Mouse (Mus musculus) cerebellum, adult 9-10 months (tissue): ENCODE results near the gene Pik3r5.
A peak's percentile ranks its signal among the peaks of the same experiment; 100 is the strongest.

Source experiments
- DNase-seq: peaks from one replicate; pipeline ENCODE4 v3.0.0; 2022

Pik3r5 gene

DNA sequence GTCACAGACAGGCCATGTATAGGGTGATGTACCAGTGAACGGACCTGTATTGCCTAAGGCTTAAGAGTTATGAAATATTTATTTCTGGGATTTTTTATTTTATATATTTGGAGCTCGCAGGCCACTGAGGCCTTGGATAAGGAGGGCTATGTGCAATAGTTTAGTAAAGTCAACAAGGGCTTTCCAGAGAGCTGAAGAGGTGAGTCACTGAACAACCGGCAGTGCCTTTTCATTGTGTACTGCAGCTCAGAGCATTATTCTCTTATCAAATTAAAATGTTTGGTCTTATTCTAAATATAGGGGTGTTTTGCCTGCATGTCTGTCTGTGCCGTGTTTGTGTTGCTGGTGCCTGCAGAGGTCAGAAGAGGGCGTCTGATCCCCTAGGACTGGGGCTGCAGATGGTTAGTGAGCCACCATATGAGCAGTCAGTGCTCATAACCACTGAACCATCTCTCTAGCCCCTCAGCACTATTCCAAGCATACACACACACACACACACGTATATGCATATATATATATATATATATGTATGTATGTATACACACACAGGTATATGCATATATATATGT lies 56.4 kb downstream of the Pik3r5 start:
- DNase-seq = no peak

DNA sequence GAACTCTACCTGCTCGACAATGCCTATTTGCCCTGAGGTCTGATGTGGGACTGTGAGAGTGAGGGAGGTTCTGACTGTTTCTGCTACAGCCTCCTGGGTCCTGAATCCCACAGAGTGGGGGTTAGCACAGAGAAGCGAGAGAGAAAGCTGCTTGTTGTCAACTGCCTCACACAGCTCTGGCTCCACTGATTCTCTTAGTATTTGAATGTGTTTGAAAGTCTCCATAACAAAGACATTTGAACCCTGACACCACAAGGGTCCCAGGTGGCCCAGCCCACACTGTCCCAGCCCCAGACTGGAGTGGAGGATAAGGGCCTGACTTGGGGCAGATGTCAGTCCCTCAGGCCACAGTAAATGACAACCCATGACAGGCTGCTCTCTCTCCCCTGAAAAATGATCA lies 57.3 kb downstream of the Pik3r5 start:
- DNase-seq = no peak

DNA sequence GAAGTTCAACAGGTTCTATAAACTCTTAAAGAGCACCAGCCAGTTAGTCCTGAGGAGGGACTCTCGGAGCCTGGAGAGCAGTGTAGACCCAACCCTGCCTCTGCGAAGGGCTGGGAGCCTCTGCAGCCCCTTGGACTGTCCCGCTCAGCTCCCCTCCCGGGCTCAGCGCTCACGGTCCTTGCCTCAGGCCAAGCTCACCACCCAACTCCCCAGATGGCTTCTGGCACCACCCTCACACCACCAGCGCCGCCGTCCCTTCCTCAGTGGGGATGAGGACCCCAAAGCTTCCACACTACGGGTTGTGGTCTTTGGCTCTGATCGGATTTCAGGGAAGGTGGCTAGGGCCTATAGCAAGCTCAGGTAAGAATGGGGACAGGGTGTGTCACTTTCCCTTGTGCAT lies 60.7 kb downstream of the Pik3r5 start:
- DNase-seq = no peak

DNA sequence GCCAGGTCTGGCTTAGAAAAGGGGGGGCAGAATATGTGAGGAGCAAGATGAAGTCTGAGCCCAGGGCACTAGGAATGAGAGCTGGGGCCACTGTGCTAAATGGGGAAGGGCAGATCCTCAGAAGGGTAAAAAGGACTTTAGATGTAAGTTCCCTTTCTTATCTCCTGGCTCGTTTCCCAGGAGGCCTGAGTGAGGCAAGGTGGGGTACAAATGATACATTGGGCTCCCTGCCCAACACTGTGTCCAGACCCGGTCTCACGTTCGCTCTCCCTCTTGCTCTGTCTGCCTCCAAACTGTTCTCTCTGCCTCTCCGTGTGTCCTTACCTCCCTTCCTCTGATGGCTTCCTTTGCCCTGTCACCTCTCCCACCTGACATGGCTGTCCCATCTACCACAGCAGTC lies 61.8 kb downstream of the Pik3r5 start:
- no peak for DNase-seq

DNA sequence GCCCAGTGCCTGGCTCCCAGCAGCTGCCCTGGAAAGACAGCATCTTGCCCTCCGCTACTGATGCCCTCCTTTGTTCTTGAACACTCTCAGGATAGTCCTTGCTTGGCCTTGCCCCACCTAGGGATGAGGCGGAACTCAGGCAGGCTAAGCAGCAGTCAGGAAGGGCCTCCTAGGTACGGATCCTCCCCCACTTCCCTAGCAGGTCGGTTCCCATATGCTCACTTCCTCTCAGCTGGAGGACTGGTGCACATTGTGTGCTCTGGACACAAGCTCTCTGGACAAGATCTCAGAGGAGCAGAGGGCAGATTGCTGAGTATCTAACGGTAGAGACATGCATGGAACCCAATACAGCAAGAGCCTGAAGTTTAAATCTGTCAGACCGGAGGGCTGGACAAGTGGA lies 65.2 kb downstream of the Pik3r5 start:
- no peak for DNase-seq

DNA sequence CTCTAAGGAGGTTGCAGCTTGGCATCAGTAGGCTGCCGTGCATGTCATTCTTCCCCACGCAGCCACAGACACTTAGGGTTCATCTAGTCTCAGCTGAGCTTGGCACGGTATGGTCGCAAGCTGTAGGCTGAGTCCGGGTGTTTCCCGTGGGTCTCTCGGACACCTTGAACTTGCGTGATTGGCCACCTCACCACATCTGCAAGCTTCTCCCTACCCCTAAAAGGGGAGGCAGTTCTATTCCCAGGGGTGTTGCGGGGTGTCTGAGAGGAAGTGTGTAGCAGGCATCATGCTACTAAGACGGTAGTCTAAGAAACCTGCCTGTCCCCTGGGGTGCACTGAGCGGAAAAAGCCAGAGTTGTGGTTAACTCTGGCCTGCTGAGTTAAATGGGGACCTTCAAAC lies 66.6 kb downstream of the Pik3r5 start:
- DNase-seq = no peak

DNA sequence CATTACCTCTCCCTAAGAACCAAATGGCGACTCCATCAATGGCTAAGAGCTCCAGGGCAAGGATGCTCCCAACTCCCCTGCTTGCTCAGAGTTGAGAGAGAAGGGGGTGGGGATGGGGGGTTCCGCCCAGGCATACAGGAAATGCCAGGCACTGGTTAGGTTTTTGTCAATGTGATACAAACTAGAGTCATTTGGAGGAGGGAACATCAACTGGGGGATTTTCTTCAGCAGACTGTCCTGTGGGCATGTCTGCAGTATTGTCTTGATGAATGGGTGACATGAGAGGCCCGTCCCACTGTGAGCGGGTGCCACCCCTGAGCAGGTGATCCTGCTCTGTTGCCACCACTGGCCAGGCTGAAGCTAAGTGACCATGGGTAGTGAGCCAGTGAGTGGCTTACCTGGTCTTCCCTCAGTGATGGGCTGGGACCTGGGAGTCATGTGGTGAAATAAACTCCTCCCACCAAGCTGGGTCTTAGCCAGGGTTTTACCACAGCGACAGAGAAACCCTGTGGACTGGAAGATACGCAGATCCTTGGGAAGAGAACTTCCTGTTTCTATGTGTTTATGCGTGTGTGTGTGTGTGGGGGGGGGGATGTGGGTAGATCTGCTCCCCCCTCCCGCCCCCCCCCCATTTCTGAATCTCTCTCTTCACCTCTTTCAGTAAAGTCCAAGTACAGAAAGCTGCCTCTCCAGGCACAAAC lies 67.2 kb downstream of the Pik3r5 start:
- no peak for DNase-seq

DNA sequence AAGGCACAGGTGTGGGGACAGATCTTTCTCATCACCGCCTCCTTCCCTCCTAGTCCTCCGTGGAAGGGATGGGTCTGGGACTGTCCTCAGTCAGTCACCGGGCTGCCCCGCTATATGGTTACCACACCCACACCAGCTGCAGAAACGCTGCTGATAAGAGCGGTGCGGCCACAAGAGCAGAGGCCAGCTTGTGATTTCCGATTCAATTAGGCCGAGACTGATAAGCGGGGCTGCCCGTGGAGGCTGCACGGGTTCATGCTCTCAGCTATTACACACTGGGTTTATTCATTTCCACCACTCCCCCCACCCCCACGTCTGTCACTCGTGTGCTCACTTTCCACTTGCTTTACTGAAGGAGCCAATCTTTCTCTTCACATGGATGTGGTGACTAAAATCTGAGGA lies 69.0 kb downstream of the Pik3r5 start:
- no peak for DNase-seq

DNA sequence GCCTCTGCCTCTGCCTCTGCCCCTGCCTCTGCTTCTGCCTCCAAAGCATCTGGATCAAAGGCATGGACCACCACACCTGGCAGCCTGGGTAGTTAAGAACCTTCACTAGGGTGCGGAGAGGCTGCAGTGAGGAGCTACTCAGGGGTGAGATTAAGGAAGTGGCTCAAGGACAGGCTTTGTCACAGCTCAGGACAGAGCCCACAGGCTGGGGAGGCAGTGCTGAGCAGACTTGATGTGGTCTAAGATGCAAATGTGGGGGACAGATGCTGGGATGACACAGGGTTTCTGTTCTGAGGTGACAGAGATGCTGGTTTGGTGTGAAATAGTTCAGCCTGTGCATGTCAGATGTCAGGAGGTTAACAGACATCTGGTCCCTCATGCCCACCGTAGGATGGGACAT lies 70.5 kb downstream of the Pik3r5 start:
- DNase-seq = no peak

DNA sequence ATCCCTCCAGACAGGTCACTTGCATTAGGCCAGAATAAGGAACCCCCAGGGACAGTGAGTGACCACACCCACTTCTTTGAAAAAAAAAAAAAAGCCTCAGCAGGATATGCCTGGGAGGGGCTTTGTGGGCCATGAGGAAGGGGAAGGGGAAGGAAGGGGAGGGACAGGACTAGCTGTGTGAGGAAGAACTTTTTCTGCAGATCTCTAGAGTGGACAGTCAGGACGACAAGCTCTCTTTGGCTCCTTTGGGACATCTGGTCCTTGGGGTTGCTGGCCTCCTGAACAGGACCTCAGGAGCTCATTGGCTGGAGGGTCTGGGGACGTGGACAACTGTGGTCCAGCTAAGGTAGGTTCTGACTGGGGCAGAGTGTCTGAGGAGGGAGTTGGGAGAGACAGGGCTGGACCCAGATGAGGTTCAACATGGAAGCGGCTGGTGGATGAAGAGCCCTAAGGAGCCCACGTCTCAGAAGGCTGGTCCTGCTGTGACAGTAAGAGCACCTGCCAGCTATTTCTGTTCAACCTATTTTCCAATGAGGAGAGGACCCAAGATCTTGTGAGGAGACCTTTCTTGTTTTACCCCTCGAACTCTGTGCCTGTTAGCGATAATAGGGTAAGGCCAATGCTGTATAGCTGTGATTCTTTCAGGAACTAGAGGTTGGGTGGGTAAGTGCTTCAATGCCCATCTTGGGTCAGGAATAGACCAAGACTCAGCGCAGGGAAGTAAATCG lies 71.1 kb downstream of the Pik3r5 start, which contains the start of gene Pik3r6:
Gene Pik3r6, plus strand, starts transcription at position 118 of the 728 bp plus-strand sequence.
- no peak for DNase-seq

DNA sequence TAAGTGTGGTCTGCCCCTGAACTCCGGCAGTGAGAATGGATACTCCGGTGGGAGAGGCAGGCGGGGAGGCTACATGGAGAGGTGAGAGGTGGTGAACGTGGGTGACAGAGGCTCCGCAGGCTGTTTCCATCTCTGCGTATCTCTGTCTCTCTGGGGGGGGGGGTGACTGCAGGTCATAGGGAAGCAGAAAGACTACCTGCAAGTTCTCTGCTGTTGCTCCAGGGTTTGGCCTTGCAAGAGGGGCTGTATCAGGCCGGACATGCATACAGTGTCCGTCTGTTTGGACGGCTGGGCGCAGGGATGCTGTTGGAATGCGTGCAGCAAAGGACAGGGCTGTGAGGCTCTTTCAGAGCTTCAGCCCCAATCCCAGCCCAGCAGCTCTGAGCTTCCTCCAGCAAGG lies 73.0 kb downstream of the Pik3r5 start:
- DNase-seq = no peak

DNA sequence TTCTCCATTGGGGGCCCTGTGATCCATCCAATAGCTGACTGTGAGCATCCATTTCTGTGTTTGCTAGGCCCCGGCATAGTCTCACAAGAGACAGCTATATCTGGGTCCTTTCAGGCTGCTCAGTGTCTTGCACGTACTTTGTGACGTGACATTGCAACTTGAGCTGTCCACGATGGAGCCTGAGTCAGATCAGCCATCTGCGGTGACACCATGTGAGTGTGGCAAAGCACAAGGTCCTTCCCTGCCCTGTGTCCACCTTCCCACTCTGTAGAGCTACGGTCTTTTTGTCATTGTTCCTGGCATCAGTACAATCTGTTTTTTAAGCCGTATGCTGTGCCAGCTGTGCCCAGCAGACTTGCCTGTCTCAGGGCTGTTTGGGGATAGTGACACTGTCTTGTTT lies 75.3 kb downstream of the Pik3r5 start:
- DNase-seq = no peak

DNA sequence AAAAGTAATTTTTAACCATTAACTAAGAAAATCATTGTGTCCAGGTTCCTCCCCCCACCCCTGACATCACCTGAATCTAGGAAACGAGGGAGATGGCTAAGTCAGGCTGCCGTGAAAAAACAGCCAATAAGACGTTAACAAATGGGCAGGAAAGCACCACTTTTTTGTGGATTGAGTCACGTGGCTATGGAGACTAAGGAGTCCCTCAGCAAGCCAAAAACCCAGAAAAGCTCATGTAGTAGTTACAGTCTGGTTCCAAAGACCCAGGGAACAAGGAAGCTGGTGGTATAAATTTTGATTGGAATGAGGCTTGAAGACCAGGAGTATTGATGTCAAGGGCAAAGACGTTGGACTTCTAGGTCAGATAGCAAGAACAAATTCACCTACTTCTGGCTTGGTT lies 76.7 kb downstream of the Pik3r5 start:
- DNase-seq = no peak

DNA sequence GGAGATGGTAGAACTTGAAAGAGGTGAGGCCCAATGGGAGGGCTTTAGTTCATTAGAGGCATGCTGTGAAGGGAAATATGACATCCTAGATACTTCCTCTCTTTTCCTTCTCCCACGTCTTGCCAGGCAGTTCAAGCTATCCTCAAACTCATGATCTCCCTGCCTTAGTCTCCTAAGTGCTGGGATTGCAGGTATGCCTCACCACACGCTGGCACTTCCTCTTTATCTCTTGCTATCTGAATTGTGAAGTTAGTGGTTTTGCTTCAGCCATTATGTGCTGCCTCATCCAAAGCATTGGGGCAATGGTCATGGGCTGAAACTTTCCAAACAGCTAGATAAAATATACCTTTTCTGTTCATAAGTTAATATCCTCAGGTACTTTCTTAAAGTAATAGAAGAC lies 77.3 kb downstream of the Pik3r5 start:
- no peak for DNase-seq

DNA sequence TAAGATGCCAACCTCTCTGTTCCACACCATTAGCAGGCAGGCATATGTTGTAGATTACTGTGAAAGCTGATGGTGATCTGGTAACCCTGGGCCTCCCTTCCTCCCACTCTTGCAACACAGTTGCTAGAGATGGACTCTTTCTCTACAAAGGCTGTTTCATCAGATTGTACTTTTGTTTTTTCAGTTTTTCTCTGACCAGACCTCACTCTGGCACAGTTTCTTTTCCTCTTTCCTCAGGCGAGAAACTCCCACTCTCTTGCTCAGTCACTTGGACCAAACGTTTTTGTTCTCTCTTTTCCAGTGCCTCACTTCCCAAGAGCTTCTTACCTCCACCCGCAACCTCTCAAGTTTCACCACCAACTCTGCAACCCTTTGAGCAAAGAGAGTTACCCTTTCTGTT lies 82.0 kb downstream of the Pik3r5 start:
- DNase-seq = no peak

DNA sequence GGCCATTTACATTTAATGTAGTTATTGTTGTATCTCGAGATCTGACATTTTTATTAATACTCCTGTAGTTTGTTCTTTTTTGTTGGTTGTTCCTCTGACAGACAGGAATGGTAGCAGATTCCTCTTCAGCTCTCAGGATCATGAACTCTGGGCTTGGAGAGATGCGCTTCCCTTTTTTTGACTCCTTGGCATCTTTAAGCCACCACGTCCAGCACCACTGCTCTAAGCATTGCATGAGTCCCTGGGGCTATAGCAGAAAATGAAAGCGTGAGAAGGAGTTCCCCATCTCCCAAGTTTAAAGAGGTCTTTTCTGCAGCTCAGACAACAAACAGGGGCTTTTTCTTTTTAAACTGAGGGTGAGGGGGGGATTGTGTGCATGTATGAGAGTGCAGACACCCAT lies 87.4 kb downstream of the Pik3r5 start:
- no peak for DNase-seq

DNA sequence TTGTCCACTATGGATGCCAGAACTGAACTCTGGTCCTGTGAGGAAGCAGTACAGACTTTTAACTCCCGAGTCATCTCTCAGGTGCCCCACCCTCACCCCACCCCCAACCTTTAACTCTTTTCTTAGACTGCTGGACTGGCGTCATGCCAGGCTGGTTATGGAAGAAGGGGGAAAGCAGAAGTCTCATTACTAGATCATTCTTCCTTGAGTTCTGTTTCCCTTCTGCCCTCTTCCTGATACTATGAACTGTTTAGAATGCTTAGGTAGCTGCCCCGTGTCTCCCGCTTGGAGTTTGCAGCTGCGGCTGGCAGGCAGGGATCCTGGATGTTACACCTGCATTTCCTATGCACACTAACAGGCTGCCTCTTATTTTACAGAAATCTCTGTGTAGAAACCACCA lies 87.9 kb downstream of the Pik3r5 start:
- DNase-seq = no peak

DNA sequence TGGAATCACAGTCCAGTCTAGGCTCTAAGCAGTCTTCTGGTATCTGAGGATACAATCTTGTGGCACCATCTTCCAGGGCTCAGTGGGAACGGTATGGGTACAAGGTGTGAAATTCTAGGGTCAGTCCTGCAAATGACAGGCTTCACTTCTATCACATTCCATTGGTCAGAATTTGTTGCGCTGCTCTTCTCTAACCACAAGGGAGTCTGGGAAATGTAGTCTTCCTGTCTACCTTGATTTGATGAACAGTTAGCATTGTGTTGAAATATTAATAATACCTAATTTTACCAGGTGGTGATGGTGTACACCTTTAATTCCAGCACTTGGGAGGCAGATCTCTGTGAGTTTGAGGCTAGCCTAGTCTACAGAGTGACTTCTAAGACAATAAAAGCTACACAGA lies 88.5 kb downstream of the Pik3r5 start:
- no peak for DNase-seq

DNA sequence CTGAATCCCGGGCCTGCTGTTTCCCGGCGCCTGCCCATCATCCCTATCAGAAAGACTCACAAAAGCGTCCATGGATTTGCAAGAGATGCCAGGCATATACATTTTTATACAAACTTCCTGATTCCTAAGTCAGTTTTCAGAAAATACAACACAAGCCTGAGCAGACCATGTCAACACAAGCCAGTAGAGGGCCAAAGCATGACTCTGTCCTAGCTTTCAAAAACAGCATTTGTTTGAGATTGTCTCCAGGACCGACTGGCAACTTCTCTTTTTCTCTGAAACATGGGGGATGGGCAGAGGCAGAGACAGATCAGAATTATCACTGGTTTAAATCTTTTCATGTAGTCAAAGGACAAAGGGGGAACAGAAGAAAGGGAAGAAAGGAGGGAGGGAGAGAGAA lies 89.4 kb downstream of the Pik3r5 start:
- no peak for DNase-seq

DNA sequence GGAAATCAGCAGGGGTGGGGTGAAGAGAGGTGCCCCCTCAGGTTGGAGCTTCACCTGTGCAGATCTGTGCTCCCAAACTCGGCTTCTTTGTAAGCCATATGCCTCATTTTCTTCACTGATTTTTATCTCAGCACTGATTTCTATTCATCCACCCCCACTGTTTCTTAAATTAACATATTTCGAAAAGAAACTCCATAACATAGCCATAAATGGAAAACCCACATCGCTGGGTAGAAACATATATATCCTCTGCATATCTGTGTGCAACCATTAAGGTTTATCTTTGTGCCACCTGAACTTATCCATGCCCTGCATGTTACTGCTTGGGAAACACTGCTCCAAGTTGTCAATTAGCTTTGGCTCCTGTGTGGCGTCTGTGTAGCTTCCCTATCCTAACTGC lies 94.5 kb downstream of the Pik3r5 start:
- DNase-seq = no peak

DNA sequence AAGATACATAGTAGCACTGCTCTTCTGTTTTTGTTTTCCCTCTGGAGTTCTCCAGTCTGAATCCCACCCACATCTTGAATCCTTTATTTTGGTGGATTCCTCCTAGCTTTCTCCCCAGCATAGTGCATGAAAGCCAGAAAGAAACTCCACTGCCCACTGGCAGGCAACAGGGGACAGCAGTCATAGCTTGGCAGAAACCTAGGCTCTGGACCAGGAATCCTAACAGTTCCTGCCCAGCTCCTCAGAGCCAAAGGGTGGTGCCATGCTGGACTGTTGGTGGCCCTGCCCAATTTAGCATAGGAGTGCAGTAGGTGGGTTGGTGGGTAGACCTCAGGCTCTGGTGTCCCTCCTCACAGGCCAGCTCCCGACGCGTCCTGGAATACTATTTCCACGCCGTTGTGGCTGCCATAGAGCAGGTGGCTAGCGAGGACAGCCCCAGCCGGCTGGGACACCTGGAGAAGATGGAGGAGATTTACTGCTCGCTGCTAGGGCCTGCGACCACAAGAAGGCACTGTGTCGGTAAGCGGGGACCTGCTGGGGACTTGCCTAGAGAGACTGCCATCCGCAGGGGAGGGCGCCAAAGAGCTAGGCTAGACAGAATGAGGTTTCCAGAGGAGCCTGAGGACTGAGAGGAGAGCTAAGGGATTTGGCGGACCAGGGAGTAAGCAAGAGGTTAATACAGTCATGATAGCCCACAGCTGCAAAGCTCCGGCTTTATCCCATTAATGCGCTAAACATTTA lies 99.3 kb downstream of the Pik3r5 start:
- DNase-seq = peak; percentile 65

DNA sequence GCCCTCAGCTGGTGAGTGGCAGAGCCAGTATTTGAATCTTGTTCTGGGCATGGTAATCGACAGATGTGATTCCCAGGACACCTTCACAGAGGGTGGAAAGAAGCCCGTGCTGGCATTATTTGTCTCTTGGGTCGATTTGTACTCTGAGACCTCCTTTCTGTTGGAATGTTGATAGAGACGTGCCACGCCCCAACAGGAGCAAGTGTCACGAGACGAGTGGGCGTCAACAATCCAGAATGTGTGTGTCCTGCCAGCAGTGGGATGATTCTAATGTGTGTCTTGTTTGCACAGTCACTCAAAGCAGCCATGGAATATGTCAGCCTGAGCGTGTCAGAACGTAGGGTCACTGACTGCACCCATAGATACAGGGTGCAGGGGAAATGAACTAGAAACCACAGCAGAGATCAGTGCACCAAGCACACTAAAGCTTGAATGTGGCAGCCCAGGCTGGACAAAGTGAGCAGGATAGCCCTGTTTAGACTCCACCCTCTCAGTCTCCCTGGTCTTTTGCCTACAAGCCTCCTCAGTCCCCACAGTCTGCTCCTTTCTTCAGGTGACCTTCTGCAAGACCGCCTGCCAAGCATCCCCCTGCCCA lies 100.1 kb downstream of the Pik3r5 start:
- DNase-seq = no peak

DNA sequence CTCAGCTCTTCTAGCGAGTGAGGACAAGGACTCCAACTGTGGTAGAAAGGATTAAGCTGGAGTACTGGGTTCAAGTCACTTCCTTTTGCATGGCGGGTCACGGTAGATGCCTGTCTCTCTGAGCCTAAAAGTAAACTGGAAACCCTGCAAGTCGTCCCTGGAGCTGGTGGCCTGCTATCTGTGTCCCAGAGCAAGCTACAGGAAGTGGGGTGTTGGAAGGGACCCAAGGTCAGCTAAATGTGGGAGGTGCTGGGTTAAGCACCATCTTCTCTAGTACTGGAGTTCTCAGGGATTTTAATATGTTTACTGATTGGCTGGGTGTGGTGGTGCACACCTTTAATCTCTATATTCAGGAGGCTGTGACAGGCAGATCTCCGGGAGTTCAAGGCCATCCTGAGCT lies 100.9 kb downstream of the Pik3r5 start:
- DNase-seq = no peak
